Mouse (Mus musculus) stomach, embryonic 14.5 days (tissue): ENCODE data around the gene Cyb5r3. TPM values are rescaled to one million over a fixed set of nuclear protein-coding genes. Genes with fewer than 3 reads are reported as not detected.
"Not testable (repeated sequence)": the region's sequence is repeated elsewhere in the genome, so short reads cannot be mapped to it uniquely, and the experiment has no call there.

ENCODE experiments used
- ATAC-seq: fragments of 200-750 bp; cut with Nextera tagmentation; 2 replicates; pipeline ENCODE4 v1.8.0; 2017; ENCODE audit warnings: low read depth, moderate TSS enrichment; ENCODE audit not compliant: insufficient number of reproducible peaks, insufficient read depth, low FRiP score
- H3K27ac ChIP-seq: fragments of 300-500 bp; sonication (generic); 2 replicates; pipeline ENCODE4 v1.5.1; 2014; ENCODE audit warnings: mild to moderate bottlenecking, low read length, moderate library complexity, mixed read lengths
- H3K27me3 ChIP-seq: fragments of 300-500 bp; sonication (generic); 2 replicates; pipeline ENCODE4 v1.6.1; 2014; ENCODE audit warnings: low read length, control low read depth, mixed read lengths; ENCODE audit not compliant: control insufficient read depth, insufficient read depth
- H3K36me3 ChIP-seq: fragments of 300-500 bp; sonication (generic); 2 replicates; pipeline ENCODE4 v1.6.1; 2014; ENCODE audit warnings: mild to moderate bottlenecking, control low read depth, low read length, moderate library complexity, mixed read lengths; ENCODE audit not compliant: control insufficient read depth, insufficient read depth
- H3K4me1 ChIP-seq: fragments of 300-500 bp; sonication (generic); 2 replicates; pipeline ENCODE4 v1.6.1; 2014; ENCODE audit warnings: low read length, control low read depth, mixed read lengths; ENCODE audit not compliant: control insufficient read depth, insufficient read depth
- H3K4me2 ChIP-seq: fragments of 300-500 bp; sonication (generic); replicated peaks from 2 replicates; pipeline ENCODE4 v1.6.1; 2014; ENCODE audit warnings: low read depth, low read length, control low read depth
- H3K4me3 ChIP-seq: fragments of 300-500 bp; sonication (generic); 2 replicates; pipeline ENCODE4 v1.5.1; 2014; ENCODE audit warnings: low read depth, low read length, control low read depth
- H3K9ac ChIP-seq: fragments of 300-500 bp; sonication (generic); replicated peaks from 2 replicates; pipeline ENCODE4 v1.6.1; 2014; ENCODE audit warnings: low read depth, mild to moderate bottlenecking, control low read depth, low read length, moderate library complexity, mixed read lengths
- H3K9me3 ChIP-seq: fragments of 300-500 bp; sonication (generic); 2 replicates; pipeline ENCODE4 v1.6.1; 2016; ENCODE audit warnings: low read depth, low read length, control low read depth; ENCODE audit not compliant: control insufficient read depth
- WGBS: fragments of 180-500 bp; shearing (Covaris S2); extraction: QIAGEN DNeasy Blood & Tissue Kit; methylation state at CpG from one replicate; pipeline ENCODE4 v1.1.7; 2014; 5-methylcytosine and 5-hydroxymethylcytosine counted together
- polyA plus RNA-seq: library from polyadenylated mRNA; unstranded; fragments of >200 nt; fragmentation: Nextera tagmentation; extraction: Ambion mirVana; gene quantifications from 2 replicates; pipeline ENCODE4 v1.2.1, GENCODE M21; 2014

Cyb5r3 gene
- polyA plus RNA-seq, 1 experiment from 2014 or later = 214 TPM

- ATAC-seq = peak; percentile 81
- H3K27me3 ChIP-seq = no peaks in the 10 kb centered on the region
- 0 out of 2 replicates have a peak, but pooled peaks cover 3% of the 10 kb centered on the region for H3K4me1 ChIP-seq
- H3K9ac ChIP-seq = peak overlapping the region; percentile 95
- peak overlapping the region; percentile 88 for H3K4me2 ChIP-seq
- peaks cover 7% of the 10 kb centered on the region; the same call in 1 of the 2 replicates for H3K36me3 ChIP-seq
- H3K9me3 ChIP-seq = no peaks in the 10 kb centered on the region
- H3K4me3 ChIP-seq = peak overlapping the region; percentile 97
- WGBS = under 1% methylated on average over 37 of the region's 41 CpGs
- H3K27ac ChIP-seq = peak overlapping the region; percentile 98
Measured at GRCm38 (mm10) chr15:83148801-83149195, 23.6 kb downstream of the Cyb5r3 start.

DNA sequence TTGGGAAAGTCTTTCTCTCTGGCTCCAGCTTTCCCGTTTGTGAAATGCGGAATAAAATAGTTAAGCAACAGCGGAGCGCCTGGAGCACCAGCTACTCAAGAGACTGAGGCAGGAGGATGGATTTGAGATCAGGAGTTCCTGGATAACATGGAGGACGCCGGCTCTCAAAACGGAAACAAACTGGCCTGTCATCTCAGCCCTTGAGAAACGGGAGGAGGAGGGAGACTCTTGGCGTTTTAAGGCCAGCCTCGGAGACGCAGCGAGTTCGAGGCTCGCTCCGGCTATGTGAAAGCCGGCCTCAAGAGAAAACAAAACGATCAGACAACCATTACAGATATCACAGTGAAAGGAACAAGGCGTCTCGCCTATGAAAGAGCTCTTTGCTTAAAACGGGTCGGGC, 24.0 kb downstream of the Cyb5r3 start:
- 3% methylated on average over 21 of the region's 21 CpGs for WGBS
- no peaks in the 10 kb centered on the region for H3K27me3 ChIP-seq
- H3K36me3 ChIP-seq = peaks cover 5% of the 10 kb centered on the region; the same call in 1 of the 2 replicates
- peaks cover 3% of the 10 kb centered on the region; the same call in 1 of the 2 replicates for H3K4me1 ChIP-seq
- H3K27ac ChIP-seq = peak overlapping the region; percentile 98
- H3K9me3 ChIP-seq = no peaks in the 10 kb centered on the region
- peak overlapping the region; percentile 88 for H3K4me2 ChIP-seq
- ATAC-seq = no peak
- H3K9ac ChIP-seq = peak overlapping the region; percentile 95
- H3K4me3 ChIP-seq = peak overlapping the region; percentile 97

GRCm38 (mm10) chr15:83145541-83145940, 26.9 kb downstream of the Cyb5r3 start:
- no peaks in the 10 kb centered on the region for H3K9me3 ChIP-seq
- no peak for ATAC-seq
- H3K4me2 ChIP-seq = no peak overlapping the region
- H3K27ac ChIP-seq = no peak overlapping the region
- H3K36me3 ChIP-seq = peaks cover 4% of the 10 kb centered on the region; the same call in 1 of the 2 replicates
- WGBS = 86% methylated on average over 6 of the region's 6 CpGs
- no peak overlapping the region for H3K4me3 ChIP-seq
- H3K9ac ChIP-seq = no peak overlapping the region
- H3K4me1 ChIP-seq = peaks cover 15% of the 10 kb centered on the region
- H3K27me3 ChIP-seq = no peaks in the 10 kb centered on the region

DNA sequence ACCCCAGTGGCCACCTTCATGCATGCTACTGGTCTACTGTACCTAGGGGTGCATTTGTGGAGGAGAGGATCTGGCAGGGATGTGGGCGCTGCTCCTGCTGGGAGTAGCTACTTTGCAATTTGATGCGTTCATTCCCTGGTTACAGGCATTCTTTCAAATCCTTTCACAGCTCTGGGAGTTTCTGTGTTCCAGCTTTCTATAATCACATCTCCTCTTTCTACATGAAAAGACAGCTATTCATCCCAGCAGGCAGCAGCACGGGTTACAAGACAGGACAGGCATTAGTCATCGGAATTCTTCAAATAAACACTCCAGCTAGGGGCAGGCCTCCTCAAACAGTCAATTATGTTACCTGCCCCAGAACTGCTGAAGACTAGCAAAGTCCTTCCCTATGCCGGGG, 29.5 kb downstream of the Cyb5r3 start:
- Histone ChIP-seq H3K4me1 (peaks cover 14% of the 10 kb centered on the region), H3K9me3 (no peaks in the 10 kb centered on the region), H3K27ac (peak overlapping the region; percentile 4), H3K27me3 (no peaks in the 10 kb centered on the region), H3K4me3 (no peak overlapping the region), H3K9ac (no peak overlapping the region), H3K4me2 (no peak overlapping the region), H3K36me3 (peaks cover 10% of the 10 kb centered on the region; the same call in 1 of the 2 replicates)
- no peak for ATAC-seq
- 16% methylated on average over 5 of the region's 5 CpGs for WGBS

- H3K27me3 ChIP-seq = no peaks in the 10 kb centered on the region
- H3K4me2 ChIP-seq = no peak overlapping the region
- no peak overlapping the region for H3K9ac ChIP-seq
- no peak overlapping the region for H3K4me3 ChIP-seq
- no peak overlapping the region for H3K27ac ChIP-seq
- 82% methylated on average over 2 of the region's 2 CpGs for WGBS
- peaks cover 73% of the 10 kb centered on the region for H3K36me3 ChIP-seq
- no peaks in the 10 kb centered on the region for H3K9me3 ChIP-seq
- no peak for ATAC-seq
- H3K4me1 ChIP-seq = no peaks in the 10 kb centered on the region
Measured at GRCm38 (mm10) chr15:83135654-83136053, 36.7 kb downstream of the Cyb5r3 start.

DNA sequence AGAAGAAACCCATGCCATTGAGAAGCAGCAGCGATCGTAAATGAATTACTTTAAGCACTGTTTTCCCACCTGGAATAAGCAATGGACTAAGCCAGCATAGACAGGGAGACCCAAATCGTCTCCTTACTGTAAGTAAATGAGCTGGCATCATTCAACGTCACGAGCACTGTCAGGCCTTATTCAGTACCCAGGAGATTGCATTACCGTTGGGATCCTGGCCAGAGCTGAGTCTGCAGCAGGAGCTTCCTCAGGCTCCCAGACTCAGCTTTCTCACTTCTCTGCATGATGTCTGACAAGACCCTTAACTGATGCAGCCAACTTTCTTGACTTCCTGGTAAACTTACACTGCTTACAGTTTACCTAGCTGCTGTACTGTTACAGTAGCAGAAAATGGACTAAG, 37.7 kb downstream of the Cyb5r3 start:
- Histone ChIP-seq H3K27me3 (no peaks in the 10 kb centered on the region), H3K27ac (no peak overlapping the region), H3K4me1 (no peaks in the 10 kb centered on the region), H3K4me2 (no peak overlapping the region), H3K9me3 (no peaks in the 10 kb centered on the region), H3K36me3 (peaks cover 80% of the 10 kb centered on the region), H3K4me3 (no peak overlapping the region), H3K9ac (no peak overlapping the region)
- ATAC-seq = no peak
- WGBS = 89% methylated on average over 6 of the region's 6 CpGs

- Histone ChIP-seq H3K9ac (no peak overlapping the region), H3K4me1 (no peaks in the 10 kb centered on the region), H3K36me3 (peaks cover 87% of the 10 kb centered on the region), H3K4me2 (no peak overlapping the region), H3K9me3 (no peaks in the 10 kb centered on the region), H3K27ac (no peak overlapping the region), H3K27me3 (no peaks in the 10 kb centered on the region), H3K4me3 (no peak overlapping the region)
- no peak for ATAC-seq
- WGBS = 88% methylated on average over 7 of the region's 7 CpGs
Measured at GRCm38 (mm10) chr15:83129530-83130231, 42.7 kb downstream of the Cyb5r3 start.

- not testable (repeated sequence) for H3K4me1 ChIP-seq, H3K27me3 ChIP-seq, ATAC-seq, H3K9ac ChIP-seq, H3K4me2 ChIP-seq, H3K27ac ChIP-seq, H3K9me3 ChIP-seq, H3K4me3 ChIP-seq
- peaks cover 61% of the 10 kb centered on the region for H3K36me3 ChIP-seq
- 72% methylated on average over 3 of the region's 3 CpGs for WGBS
Measured at GRCm38 (mm10) chr15:83127037-83127436, 45.4 kb downstream of the Cyb5r3 start.

DNA sequence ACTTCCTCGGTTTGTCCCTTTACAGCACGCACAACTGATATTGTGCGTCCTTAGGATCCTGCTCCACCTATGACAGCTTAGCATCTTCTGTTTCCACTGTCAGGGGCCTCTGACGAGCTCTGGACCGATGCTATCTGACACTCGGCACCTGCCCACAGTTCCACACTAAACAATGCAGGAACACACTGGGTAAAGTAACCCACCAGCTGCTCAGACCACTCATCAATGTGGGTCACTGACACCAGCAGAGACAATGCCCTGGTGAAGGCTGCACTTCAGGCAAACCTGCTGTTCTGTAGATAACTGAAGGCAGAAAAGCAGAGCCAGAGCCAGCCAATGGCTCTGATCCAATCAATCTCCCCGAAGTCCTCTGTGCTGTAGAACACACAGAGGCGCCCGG, 45.8 kb downstream of the Cyb5r3 start:
- peaks cover 3% of the 10 kb centered on the region; the same call in 1 of the 2 replicates for H3K4me1 ChIP-seq
- H3K4me3 ChIP-seq = no peak overlapping the region
- no peak overlapping the region for H3K4me2 ChIP-seq
- ATAC-seq = no peak
- no peaks in the 10 kb centered on the region for H3K27me3 ChIP-seq
- peaks cover 56% of the 10 kb centered on the region for H3K36me3 ChIP-seq
- no peaks in the 10 kb centered on the region for H3K9me3 ChIP-seq
- WGBS = 92% methylated on average over 9 of the region's 9 CpGs
- H3K9ac ChIP-seq = no peak overlapping the region
- H3K27ac ChIP-seq = no peak overlapping the region
